Mouse (Mus musculus): ENCODE data around the gene Gm43517.

Gm43517 gene

DNA sequence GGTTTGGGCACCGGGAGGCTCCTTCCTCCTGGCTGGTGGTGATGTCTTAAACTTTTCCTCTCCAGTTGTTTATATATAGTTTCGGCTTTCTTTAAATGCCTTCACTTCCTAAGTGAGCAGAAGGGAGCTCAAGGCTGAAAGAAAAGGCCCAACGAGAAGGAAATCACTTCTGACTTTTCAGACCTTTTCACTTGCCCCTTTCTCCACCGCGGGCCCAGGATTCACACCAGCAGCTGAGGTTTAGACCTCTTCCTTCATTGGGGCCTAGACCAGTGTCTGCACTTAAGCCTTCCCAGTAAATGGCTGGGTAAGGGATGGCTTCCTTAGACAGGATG lies 16.8 kb downstream of the Gm43517 start:
- DNase-seq (ENCODE audit: inconsistent ontology term): no peak

DNA sequence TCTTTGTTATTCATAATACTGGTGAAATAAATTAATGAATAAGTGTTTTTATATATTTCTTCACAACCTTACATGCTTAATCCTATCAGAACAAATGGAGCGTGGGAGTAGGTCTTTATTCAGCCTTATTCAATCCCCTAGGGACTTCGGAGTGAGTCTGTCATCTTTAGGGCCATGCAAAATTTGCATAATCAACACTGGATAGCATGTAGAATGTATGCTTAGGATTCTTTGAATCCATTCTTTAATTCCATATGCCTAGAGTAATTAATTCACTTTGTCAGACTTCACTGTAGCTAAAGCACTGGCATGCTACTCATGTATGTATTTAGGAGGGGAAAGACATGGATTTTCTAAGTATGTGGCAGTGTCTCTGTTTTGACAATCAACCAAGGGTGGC lies 24.9 kb downstream of the Gm43517 start:
- no peak for DNase-seq (ENCODE audit: inconsistent ontology term)

DNA sequence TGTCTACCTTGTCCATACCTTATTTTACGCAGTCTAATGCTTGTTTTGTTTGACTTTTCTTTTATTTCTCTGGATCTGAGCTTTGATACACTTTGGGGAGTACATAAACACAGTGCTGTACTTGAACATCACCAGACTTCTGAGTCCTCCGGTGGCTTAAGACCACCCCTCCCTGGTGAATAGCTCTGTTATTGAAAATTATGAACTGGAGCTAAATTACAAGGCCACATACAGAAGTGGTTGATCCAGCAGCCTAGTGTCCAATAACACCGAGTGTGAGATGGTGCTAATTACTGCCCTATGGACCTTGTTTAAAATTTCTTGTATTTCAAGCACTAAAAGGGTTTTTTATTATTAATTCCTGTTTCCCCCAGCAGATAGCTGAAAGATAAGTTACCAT lies 33.0 kb downstream of the Gm43517 start:
- DNase-seq (ENCODE audit: inconsistent ontology term): no peak

All from Muller cell, postnatal 12 days (primary cell).